Mouse (Mus musculus): Measurements from ENCODE around the gene Slamf8. TPM values are rescaled to one million over a fixed set of nuclear protein-coding genes. Genes with fewer than 3 reads are reported as not detected.

The Slamf8 gene
- polyA plus RNA-seq, 1 experiment from 2014 or later, result not detected

DNA sequence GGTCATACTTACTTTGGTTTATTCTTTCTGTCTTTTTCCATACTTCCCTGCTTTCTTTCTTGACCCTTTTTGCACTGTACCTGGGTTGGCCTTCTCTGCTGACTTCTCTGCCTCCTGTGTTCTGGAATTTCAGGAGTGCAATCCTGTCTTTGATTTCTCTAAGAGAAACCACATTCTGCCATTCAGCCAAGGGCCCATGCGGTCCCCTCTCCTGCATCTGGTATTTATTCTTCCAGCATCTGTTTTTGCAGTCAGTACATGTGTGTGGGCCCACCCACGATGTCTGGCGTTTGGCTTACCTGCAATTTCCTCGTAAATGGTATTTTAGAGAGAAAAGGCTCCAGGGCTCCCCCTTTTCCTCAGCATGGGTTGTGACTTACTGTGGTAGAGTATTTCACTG lies 27.8 kb upstream of the Slamf8 start:
- 56% methylated on average over 4 of the region's 4 CpGs for WGBS
- no peak for ATAC-seq (ENCODE audit: low FRiP score)
- H3K27me3 ChIP-seq, result no peaks in the 10 kb centered on the region
- H3K4me2 ChIP-seq (replicated peaks), result no peak overlapping the region
- no peaks in the 10 kb centered on the region for H3K36me3 ChIP-seq
- peaks cover 15% of the 10 kb centered on the region for H3K4me1 ChIP-seq
- H3K27ac ChIP-seq, result no peak overlapping the region
- no peak overlapping the region for H3K4me3 ChIP-seq
- no peak overlapping the region for H3K9ac ChIP-seq
- H3K9me3 ChIP-seq (replicated peaks), result no peaks in the 10 kb centered on the region

DNA sequence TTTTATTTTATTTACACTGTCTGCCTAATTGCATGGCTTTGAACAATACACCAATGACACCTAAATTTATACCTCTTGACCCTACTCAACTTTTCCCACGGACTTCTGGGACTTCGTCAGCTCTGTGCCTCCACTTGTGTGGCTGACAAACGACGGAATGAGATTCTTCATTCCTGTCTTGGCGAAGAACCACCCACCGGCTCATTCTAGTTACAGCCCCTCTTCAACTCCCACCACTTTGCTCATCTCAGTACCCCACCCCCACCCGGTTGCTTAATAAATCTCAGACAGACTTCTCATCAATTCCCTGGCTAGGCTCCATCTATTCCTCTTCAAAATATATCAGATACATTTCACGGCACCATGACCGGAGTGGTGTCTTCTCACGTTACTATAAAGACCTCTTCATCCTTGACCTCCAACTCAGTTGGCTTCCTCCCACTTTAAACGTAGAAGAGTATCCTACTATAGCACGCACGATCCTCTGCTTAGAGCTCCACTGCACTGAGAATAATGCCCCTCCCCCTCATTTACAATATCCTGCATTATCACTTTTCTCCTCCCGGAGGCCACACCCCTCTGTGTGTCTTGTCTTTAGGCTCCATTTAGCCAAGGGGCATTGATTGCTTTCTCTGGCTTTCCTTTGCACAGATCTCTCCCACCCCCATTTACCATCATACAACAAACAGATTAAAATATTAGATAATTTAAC lies 27.2 kb upstream of the Slamf8 start:
- H3K36me3 ChIP-seq, result no peaks in the 10 kb centered on the region
- H3K9ac ChIP-seq, result no peak overlapping the region
- 21% methylated on average over 14 of the region's 14 CpGs for WGBS
- ATAC-seq (ENCODE audit: low FRiP score), result peak; percentile 65
- no peaks in the 10 kb centered on the region for H3K9me3 ChIP-seq (replicated peaks)
- peak overlapping the region; percentile 81 for H3K4me2 ChIP-seq (replicated peaks)
- H3K4me1 ChIP-seq, result peaks cover 15% of the 10 kb centered on the region
- no peak overlapping the region for H3K27ac ChIP-seq
- H3K4me3 ChIP-seq, result peak overlapping the region; percentile 38
- H3K27me3 ChIP-seq, result no peaks in the 10 kb centered on the region

DNA sequence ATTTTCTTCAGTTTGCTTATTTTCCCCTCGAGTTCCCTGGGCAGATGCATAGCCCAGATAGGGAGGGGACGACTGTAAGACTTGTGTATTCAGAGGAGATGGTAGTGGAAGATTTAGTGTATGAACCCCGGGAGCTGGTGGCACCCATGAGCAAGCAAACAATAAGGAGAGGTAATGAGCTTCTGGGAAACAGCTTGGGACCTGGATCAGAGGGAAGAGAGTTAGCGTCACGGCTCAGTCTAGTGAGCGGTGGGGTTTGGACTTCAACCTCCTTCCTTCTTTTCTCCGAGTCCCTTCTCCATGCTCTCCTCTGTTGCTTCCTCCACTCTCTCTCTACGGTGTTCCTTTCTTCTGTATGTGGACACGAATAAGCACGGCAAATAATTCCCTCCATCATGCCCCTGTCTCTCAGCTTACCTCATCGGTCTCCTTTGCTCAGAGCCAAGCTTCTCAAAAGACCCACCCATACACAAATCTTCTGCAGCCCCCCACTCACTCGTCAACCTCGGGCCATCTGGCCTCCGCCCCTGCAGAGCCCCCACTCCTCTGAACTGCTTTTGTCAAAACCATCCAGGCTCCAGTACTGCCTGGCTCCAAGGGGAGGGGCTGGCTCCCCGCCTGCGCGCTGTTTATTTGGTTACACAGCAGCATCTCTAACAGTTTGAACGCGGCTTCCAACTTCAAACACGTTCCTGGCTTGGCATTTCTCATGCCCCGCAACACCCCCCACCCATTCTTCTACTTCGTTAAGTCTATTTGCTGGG lies 26.4 kb upstream of the Slamf8 start:
- H3K4me2 ChIP-seq (replicated peaks), result peak overlapping the region; percentile 81
- peak overlapping the region; percentile 38 for H3K4me3 ChIP-seq
- peaks cover 15% of the 10 kb centered on the region for H3K4me1 ChIP-seq
- H3K27me3 ChIP-seq, result no peaks in the 10 kb centered on the region
- WGBS, result 8% methylated on average over 22 of the region's 22 CpGs
- no peak overlapping the region for H3K27ac ChIP-seq
- no peaks in the 10 kb centered on the region for H3K9me3 ChIP-seq (replicated peaks)
- H3K9ac ChIP-seq, result peak overlapping the region; percentile 56
- peak; percentile 83 for ATAC-seq (ENCODE audit: low FRiP score)
- H3K36me3 ChIP-seq, result no peaks in the 10 kb centered on the region

DNA sequence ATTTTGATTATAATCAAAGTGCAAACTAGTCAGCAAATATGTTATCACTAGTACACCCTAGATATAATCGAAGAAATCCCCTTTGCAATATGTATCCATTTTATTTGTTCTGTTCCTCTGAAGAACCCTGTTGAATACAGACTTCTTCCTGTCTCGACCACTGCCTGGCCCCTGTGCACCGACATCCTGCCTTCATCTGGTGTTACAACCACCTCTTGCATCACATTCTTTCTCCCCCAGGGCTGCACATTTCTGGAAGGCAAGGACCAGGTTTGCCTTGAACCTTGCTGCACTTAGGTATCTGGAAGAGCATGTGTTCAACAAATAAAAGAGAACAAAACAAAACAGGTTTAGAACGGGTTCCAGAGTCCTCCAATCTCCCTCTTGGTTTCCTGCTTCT lies 25.0 kb upstream of the Slamf8 start:
- no peak for ATAC-seq (ENCODE audit: low FRiP score)
- H3K9me3 ChIP-seq (replicated peaks), result no peaks in the 10 kb centered on the region
- 78% methylated on average over 4 of the region's 4 CpGs for WGBS
- no peak overlapping the region for H3K4me3 ChIP-seq
- H3K27ac ChIP-seq, result no peak overlapping the region
- H3K4me1 ChIP-seq, result peaks cover 15% of the 10 kb centered on the region
- H3K9ac ChIP-seq, result no peak overlapping the region
- H3K27me3 ChIP-seq, result no peaks in the 10 kb centered on the region
- H3K4me2 ChIP-seq (replicated peaks), result no peak overlapping the region
- H3K36me3 ChIP-seq, result no peaks in the 10 kb centered on the region

DNA sequence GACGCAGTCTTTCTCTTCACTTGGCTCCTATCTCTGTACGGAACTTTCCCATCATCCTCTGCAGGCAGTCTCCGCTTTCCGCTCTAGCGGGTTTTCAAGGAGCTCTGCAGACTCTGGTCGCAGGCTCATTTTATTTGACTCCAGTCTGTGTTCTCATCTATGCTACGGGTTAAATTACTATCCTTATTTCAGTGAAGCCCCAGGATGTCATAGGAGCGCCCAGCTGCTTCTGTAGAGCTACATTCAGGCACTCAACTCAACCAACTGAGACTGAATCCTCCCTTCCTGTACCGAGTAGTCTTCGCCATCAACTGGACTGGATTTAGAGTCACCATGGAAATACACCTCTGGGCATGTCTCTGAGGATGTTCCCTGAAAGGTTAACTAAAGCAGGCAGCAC lies 24.3 kb upstream of the Slamf8 start:
- Histone ChIP-seq H3K9ac (no peak overlapping the region), H3K36me3 (no peaks in the 10 kb centered on the region), H3K27ac (no peak overlapping the region), H3K4me2 (replicated peaks) (no peak overlapping the region), H3K9me3 (replicated peaks) (no peaks in the 10 kb centered on the region), H3K27me3 (no peaks in the 10 kb centered on the region), H3K4me3 (no peak overlapping the region), H3K4me1 (peaks cover 15% of the 10 kb centered on the region)
- ATAC-seq (ENCODE audit: low FRiP score), result no peak
- whole genome bisulfite sequencing, result 87% methylated on average over 10 of the region's 10 CpGs

DNA sequence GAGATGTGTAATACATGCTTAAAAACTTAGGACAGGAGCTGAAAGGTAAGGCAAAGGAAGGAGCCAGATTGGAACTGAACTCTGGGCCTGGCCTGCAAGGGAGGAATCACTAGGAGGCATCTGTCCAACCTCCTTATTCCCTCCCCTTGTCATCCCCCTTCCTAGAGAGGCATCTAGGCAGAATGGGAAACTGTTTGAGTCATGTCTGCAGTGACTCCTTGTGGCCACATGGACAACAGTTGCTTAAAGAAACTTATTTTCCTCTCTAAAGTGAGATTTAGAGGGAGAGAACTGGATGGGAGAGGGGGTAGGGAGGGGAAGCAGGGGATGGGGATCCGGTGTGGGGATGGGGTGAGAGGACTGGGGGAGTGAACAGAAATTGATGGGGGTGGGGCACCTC lies 22.4 kb upstream of the Slamf8 start:
- Histone ChIP-seq H3K36me3 (no peaks in the 10 kb centered on the region), H3K4me2 (replicated peaks) (no peak overlapping the region), H3K27ac (no peak overlapping the region), H3K27me3 (no peaks in the 10 kb centered on the region), H3K9ac (no peak overlapping the region), H3K4me3 (no peak overlapping the region), H3K4me1 (peaks cover 14% of the 10 kb centered on the region), H3K9me3 (replicated peaks) (no peaks in the 10 kb centered on the region)
- whole genome bisulfite sequencing, result 59% methylated on average over 1 of the region's 1 CpGs
- ATAC-seq (ENCODE audit: low FRiP score), result no peak

DNA sequence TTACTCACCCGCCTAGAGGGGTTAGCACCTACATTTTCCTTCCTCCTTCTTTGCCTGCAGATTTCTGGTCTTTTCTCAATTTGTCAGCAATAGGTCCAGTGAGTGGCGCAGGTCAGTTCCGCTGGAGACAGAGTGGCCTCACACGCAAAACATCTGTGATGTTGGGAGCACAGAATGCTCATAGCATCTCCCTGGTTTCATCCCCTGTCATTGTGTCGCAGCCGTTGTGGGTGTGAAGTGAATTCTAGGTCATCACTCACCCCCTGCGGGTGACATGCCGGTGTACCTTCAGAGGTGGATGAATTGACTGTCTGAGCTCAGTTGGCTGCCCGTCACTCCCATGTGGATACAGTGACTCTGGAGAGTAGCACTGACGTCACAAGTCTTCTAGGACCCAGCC lies 20.9 kb upstream of the Slamf8 start:
- 79% methylated on average over 10 of the region's 10 CpGs for WGBS
- Histone ChIP-seq H3K9me3 (replicated peaks) (no peaks in the 10 kb centered on the region), H3K4me2 (replicated peaks) (no peak overlapping the region), H3K4me3 (no peak overlapping the region), H3K27me3 (no peaks in the 10 kb centered on the region), H3K36me3 (no peaks in the 10 kb centered on the region), H3K9ac (no peak overlapping the region), H3K27ac (no peak overlapping the region), H3K4me1 (no peaks in the 10 kb centered on the region)
- no peak for ATAC-seq (ENCODE audit: low FRiP score)

DNA sequence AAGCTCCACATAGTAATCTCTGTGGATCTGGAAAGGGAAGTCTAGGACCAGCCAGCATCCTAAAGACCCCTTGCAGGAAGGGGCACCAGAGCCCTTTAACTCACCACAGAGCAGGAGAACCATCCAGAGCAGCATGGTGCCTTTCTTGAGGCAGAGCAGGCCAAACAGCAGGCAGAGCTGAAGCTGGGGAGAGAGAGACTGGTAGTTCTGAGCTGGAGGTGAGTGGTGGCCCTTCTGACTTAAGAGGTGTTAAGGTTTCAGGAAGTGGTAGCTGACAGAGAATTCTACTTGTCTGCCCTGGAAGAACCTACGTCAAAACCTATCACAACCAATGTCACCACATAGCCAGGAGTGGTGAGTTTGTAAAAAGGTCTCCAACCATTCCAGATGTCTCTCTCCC lies 12.0 kb upstream of the Slamf8 start, which contains the start of gene Fcrl6:
Gene Fcrl6 (minus strand): TSS at position 226 of the 400 bp plus-strand sequence.
- no peaks in the 10 kb centered on the region for H3K9me3 ChIP-seq (replicated peaks)
- no peaks in the 10 kb centered on the region for H3K36me3 ChIP-seq
- no peak within 1 kb of the TSS for H3K9ac ChIP-seq
- no peak within 1 kb of the TSS for H3K27ac ChIP-seq
- no peak within 1 kb of the TSS for H3K4me3 ChIP-seq
- WGBS, result 81% methylated on average over 1 of the region's 1 CpGs
- no peaks in the 10 kb centered on the region for H3K4me1 ChIP-seq
- H3K27me3 ChIP-seq, result 0 out of 2 replicates have a peak, but pooled peaks cover 7% of the 10 kb centered on the region
- H3K4me2 ChIP-seq (replicated peaks), result no peak within 1 kb of the TSS
- no peak for ATAC-seq (ENCODE audit: low FRiP score)

DNA sequence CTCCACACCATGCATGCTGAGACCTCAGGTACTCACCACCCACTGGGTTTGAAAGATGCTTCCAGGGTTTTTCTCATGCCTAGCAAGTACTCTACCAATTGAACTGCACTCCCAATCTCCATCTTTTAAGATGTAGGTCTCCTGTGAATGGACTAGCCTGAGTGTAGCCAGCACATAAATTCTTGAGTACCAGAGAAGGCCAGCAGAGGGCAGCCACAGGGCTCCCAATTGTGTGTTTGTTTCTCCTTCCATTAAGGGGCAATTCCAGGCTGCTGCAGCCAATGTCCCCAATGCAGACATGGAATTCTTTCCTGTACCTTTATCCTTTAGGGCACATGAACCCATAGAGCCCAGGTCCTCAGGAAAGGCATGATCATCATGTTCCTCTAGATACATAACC lies 4.1 kb upstream of the Slamf8 start:
- no peak overlapping the region for H3K9ac ChIP-seq
- H3K36me3 ChIP-seq, result no peaks in the 10 kb centered on the region
- no peaks in the 10 kb centered on the region for H3K4me1 ChIP-seq
- H3K27me3 ChIP-seq, result 0 out of 2 replicates have a peak, but pooled peaks cover 7% of the 10 kb centered on the region
- no peak overlapping the region for H3K4me2 ChIP-seq (replicated peaks)
- H3K9me3 ChIP-seq (replicated peaks), result no peaks in the 10 kb centered on the region
- ATAC-seq (ENCODE audit: low FRiP score), result no peak
- H3K27ac ChIP-seq, result no peak overlapping the region
- H3K4me3 ChIP-seq, result no peak overlapping the region

DNA sequence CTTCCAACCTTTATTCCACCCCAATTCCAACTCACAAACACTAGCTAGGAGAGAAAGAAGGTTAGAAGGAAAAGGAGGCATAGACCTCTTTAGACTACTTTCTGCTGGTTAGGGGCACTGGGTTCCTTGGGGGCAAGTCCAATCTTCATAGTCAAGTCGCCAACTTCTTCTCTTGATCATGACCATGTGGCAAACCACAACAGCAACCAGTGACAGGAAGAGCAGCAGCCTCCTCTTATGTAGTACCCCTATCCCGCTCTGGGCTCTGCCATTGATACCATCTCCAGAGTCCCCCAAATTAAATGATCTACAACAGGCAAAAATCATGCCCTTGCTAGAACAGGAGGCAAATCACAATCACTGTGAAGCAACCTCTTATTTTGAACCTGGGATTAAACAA lies 3.6 kb upstream of the Slamf8 start:
- H3K9ac ChIP-seq, result no peak overlapping the region
- ATAC-seq (ENCODE audit: low FRiP score), result no peak
- 83% methylated on average over 2 of the region's 2 CpGs for WGBS

DNA sequence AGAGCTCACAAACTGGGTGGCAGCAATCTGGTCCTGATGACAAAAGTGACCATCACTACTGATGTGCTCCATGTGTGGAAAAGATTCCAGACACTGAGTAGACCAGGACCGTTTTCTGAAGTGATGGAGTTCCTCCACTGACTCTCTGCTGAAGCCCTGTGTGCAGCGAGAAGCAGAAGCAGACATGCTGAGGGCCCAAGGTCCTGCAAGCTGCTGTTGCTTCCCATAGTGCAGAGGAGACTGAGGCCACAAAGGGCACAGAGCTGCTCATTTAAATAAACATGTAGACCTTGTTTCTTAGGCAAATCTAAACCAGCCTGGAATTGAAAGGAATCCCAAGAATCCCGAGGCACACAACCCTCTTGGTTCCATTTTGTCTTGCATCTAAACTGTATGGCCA lies 3.0 kb upstream of the Slamf8 start:
- Histone ChIP-seq H3K9me3 (replicated peaks) (no peaks in the 10 kb centered on the region), H3K36me3 (no peaks in the 10 kb centered on the region), H3K4me2 (replicated peaks) (no peak overlapping the region), H3K9ac (no peak overlapping the region), H3K4me3 (no peak overlapping the region), H3K27ac (no peak overlapping the region), H3K4me1 (no peaks in the 10 kb centered on the region), H3K27me3 (0 out of 2 replicates have a peak, but pooled peaks cover 3% of the 10 kb centered on the region)
- no peak for ATAC-seq (ENCODE audit: low FRiP score)
- WGBS, result 75% methylated on average over 3 of the region's 3 CpGs

More for the DNA sequence above, 3.6 kb upstream of the Slamf8 start:
- Histone ChIP-seq H3K9me3 (replicated peaks) (no peaks in the 10 kb centered on the region), H3K27ac (no peak overlapping the region), H3K4me2 (replicated peaks) (no peak overlapping the region), H3K27me3 (0 out of 2 replicates have a peak, but pooled peaks cover 7% of the 10 kb centered on the region), H3K36me3 (no peaks in the 10 kb centered on the region), H3K4me1 (no peaks in the 10 kb centered on the region), H3K4me3 (no peak overlapping the region)

DNA sequence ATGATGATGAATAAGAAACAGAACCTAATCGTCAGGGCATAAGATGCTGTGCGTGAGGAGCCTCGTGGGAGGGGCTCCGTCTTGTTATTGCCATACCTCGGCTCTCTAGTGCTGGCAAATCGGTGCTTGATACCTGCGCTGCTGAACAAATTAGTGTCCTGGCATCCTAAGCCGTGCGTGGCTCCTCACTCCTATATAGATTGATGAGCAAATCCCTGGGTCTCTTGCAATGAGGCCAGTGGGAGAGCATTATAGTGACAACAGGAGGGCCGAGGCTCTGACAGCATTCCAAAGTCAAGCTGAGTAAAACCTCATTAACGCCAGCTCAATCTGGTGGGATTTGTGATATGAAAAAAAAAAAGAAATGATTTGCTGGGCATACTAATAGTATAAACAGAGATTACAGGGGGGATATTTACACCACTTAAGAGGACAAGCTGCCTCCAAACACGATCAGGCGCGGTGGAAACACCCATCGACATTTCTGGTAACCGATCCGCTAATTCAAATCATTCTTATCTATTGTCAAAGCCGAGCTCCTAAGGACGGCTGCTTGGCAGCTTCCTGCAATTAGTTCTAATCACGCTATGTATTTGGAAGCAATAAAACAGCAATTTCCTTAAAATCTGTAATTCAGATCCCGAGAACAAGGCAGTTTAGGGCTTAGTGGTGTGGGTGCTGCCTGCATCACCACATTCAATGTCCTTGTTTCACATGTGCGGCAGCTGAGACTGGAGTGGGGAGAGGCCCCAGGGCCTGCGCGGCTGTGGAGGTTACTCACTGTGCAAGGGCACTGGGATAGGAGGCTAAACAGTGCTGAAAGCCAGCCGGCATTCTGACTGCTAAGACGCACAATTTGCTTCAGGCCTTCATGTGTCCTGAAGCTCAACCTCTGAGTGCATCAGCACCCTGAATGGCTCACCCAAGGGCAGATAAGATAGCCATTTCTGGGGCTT lies 4.5 kb downstream of the Slamf8 start:
- 33% methylated on average over 26 of the region's 26 CpGs for WGBS
- H3K27ac ChIP-seq, result peak overlapping the region; percentile 23
- H3K4me1 ChIP-seq, result peaks cover 9% of the 10 kb centered on the region
- H3K9me3 ChIP-seq (replicated peaks), result no peaks in the 10 kb centered on the region
- 0 out of 2 replicates have a peak, but pooled peaks cover 3% of the 10 kb centered on the region for H3K27me3 ChIP-seq
- no peaks in the 10 kb centered on the region for H3K36me3 ChIP-seq
- H3K4me2 ChIP-seq (replicated peaks), result no peak overlapping the region
- no peak overlapping the region for H3K4me3 ChIP-seq
- H3K9ac ChIP-seq, result no peak overlapping the region; the same call in 1 of the 2 replicates
- peak; percentile 60 for ATAC-seq (ENCODE audit: low FRiP score)
